Mouse (Mus musculus) NIH3T3 (cell line): ENCODE data around the gene Hoga1.

Experiments
- DNase-seq: peaks from one replicate; pipeline ENCODE4 v3.0.0-alpha.2; 2012; ENCODE audit warnings: low read depth

Gene Hoga1

DNA sequence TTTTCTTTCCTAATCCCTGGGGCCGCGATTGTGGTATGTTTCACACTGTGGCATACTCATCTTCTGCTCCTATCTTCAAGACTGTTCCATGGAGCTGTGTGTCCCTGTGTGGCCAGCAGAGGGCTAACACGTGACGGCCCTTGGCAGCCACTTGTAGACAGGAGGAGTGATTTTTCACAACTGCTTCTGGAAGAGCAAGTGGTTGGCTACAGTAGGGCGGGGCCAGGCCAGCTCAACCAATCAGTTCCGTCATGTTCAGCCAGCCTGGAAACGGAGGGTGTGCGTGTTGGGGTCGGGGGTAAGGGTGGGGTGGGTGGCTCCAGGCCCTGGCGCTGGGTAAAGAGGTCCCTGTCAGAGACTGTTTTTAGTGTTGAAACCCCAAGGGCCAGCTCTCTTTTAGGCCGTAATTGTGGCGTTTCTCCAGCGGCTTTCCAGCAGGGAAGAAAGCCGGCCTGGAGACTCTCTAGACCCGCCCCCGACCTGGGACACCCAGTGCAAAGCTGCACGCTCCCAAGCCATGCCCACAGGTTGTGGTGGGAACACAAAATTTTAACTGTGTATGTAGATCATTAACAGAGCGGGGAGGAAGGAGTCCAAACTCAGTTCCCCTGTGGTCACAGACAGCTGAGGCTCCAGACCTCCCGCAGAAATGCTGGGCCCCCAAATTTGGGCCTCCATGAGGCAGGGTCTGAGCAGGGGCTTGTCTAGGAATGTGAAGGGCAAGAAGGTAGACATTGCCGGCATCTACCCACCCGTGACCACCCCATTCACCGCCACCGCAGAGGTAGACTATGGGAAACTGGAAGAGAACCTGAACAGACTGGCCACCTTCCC lies at the start of gene Hoga1:
Gene Hoga1 (plus strand): TSS at position 342 of the 834 bp plus-strand sequence.
- DNase-seq: peak; percentile 94

DNA sequence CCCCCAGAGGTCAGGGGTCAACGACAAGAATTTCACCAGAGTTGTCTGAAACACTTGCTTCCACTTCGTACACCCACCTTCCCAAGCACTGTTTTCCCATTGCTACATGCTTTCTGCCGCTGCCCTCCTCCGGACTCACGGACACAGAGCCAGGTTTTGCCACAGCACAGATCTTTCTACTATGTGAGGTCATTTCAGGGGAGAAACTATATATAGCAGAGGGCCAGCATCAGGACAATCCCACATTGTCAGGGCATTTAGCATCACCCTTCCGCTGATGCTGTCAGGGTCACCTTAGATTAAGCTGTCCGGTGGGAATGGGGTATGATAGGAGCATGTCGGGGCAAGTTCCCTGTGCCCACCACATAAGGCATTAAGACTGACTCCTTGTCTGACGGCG lies 48.3 kb upstream of the Hoga1 start:
- DNase-seq: no peak

DNA sequence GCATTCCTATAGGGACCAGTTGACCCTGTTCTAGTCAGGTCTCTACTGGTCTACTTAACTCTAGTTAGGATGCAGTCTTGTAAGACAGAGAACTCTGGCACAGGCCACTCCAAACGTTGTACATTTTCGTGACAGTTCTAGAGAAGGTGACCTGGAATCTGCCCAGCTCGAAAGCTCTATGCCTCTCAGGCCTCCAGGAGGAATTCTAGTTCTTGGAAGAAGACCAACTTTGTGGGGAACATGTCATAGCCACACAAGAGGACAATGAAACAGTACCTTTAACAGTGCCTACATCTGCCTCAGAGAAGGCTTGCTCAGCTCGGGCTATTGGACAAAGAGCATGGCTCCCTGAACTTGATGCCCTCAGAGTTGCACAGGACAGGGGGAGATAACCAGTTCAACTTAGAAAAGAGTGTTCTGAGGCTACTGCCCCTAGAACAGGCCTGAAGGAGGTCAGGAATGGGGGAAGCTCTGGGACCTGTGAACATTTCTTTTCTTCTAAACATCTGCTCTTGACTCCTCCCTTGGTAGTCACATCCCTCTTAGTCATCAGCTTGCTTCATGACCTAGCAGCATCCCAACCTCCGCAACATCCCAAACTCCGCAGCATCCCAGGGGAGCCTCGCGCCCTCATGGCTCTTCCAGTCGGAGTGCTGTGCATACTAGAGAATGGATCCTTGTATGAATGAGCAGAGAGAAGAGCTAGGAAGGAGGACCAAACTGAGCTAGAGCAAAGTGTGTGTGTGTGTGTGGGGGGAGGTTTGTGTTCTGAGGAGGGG lies 46.5 kb upstream of the Hoga1 start:
- DNase-seq: peak; percentile 67

DNA sequence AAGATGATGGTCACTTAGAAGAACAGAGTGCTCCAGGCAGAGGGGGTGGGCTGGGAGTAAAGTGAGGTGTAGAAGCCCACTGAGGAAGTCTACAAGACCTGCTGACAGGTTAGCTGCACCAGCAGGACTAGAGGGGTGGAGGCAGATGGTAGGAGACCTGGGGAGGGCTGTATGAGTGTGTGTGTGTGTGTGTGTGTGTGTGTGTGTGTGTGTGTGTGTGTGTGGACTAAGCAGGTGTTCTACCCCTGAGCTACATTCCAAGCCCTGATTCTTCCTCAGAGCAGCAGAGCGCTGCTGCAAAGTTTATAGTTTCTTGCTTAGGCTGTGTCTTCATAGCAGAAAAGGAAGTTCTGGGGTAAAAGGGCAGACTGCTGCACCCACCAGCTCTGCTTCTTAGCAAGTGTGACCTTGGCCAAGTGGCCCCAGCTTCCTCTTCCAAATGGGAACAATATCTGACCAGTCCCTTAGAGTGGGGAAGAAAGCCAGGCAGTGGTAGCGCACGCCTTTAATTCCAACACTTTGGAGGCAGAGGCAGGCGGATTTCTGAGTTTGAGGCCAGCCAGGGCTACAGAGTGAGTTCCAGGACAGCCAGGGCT lies 45.6 kb upstream of the Hoga1 start:
- DNase-seq: no peak

DNA sequence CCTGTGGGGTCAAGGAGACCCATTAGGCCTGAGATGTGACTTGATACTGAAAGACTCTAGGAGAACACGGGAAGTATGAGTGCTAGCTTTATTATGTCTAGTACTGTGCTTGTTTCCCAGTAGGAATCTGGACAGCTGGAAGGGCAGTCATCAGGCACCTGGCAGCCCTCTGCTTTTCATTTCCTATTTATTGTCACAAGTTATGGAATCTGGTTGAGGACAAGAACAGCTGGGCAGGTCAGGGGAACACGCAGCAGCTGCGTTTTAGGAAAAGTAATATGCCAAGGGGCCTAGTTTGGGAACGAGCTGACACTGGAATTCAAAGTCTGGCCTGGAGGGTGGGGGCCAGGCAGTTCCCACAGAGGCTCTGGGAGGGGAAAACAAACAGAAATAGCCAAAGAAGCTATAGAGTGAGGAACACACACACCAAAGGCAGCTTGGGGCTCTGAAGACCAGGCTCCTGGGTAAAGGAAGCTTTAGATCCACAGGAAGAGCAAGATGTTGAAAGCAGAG lies 44.9 kb upstream of the Hoga1 start:
- no peak for DNase-seq

DNA sequence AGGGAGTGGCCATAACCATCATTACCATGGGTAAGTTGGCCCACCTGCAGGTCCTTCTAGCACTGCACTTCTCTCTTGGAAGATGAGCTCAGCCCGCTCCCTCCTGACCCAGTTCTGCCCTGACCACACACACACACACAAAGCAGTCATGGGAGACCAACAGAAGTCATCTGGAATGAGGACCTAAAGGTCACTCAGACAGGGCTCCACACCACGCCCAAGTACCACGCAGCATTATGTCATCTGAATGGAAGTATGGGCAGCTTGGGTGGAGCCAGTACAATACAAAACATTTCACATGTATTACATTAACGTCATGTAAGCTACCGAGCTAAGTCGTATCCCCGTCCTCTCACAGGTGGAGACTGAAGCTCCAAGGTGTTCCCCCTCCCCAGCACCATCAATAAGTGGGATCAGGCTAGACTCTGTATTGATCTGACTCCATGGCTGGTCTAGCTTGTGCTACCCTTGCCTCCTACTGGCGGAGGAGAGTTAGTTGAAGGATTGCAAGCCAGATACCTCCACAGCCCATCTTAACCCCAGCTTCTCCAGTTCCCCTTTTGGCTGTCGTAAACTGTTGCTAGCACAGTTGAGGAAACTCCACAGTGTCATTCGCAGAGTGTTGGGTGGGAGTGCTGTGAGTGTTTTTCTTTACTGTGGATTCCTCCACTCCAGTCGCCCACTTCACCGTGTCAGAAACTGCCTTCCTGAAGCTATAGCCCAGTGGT lies 44.0 kb upstream of the Hoga1 start:
- no peak for DNase-seq

DNA sequence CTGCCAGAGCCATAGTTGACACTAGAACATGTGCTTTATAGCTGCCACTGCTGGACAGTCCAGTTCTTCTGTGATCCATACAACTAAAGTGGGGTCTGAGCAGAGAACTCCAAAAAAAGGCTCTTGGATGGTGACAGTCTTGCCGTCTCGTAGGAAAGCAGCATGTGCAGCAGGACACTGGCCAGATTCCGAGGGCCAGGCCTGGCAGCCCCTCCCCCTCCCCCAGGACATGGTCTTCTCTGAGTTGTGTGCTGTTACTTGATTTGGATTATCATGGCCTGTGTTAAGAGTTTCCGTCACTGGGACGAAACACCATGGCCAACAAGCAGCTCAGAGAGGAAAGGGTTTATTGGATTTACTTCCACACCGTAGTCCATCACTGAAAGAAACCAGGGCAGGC lies 41.2 kb upstream of the Hoga1 start:
- no peak for DNase-seq

DNA sequence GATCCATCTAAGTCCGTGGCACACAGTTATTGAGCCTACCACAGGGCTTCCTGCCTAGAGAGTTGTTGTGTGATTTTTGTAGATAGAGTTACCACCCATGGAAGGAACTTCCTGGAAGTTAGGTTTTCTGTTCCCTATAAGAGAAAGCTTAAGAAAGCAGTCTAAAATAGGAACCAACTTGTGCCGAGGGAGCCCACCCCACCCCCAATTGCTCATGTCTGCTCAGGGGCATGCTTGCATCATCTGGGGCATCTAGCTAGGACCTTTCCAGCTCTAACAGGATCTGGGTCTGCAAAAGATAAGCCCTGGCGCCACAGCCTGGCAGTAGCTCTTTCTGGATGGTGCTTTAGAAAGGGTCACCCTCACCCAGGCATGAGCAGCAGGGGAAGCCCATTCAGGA lies 39.8 kb upstream of the Hoga1 start:
- DNase-seq: no peak

DNA sequence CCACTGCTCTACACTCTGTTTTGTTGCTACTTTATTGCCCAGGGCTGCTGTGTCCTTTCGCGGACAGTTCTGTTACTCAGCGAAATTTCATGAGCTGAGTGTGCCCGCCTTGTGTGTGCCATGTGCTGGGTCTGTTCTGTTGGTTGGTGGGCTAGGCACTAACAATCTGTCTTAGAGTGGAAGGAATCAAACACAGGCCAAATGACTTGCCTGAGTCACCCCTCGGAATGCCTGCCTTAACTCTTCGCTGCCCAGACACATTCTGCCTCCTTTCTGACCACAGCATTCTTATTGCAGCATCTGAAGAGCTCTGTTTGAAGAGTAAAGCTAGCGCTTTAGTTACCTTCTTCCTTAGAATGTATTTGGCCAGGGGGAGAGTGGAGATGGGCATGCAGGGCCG lies 38.8 kb upstream of the Hoga1 start:
- peak; percentile 68 for DNase-seq

DNA sequence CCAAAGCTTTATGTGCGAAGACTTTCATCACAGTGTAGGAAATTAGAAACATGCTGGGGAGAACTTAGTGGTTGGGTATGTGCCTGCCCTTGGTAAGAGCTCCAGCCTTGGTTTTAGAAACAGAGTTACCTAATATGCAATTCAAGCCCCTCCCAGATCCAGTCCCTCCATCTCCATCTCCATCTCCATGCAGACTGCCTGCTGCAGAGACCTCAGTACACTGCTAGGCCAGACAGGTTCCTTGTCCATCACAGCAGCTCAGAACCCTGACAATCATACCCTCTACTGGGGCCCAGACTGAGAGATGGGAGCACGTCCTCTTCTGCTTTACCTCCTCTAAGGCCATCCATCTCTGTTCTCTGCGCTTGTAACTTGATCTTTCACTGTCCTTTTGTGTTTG lies 36.8 kb upstream of the Hoga1 start:
- peak; percentile 71 for DNase-seq

DNA sequence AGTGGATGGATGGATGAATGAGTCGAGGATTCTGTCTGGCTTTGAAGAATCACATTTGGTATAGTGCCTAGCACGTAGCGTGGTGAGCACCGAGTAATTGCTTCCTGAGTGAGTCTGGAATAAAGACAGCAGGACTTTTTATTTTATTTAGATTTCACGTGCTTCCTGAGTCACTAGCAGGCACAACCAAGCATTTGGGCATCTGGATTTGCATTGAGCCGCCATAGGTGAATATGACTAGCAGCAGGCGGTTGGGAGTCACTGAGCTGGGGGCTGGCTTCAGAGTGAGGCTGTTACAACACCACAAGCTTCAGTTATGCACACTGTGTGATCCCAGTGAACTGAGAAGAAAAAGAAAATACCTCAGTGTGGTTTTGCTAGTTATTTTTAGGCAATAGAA lies 36.3 kb upstream of the Hoga1 start:
- peak; percentile 76 for DNase-seq

DNA sequence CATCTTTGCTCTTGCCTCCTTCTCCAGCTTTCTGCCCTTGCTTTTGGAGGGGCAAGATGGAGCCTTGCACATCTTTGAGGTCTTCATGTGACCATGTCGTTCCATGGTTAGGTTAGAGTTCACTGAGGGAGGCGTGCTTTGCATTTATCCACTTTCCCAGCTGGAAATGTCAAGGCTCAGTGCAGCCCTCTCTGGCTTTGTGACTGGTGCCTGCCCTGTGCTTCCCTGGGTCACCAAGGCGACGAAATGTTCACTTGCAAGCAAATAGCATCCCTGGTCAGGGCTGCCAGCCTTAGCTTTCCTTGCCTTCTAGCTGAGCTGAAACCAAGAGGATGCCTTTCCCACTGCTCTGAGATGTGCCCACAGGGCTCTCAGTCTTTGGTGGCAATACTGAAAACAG lies 35.0 kb upstream of the Hoga1 start:
- DNase-seq: no peak

DNA sequence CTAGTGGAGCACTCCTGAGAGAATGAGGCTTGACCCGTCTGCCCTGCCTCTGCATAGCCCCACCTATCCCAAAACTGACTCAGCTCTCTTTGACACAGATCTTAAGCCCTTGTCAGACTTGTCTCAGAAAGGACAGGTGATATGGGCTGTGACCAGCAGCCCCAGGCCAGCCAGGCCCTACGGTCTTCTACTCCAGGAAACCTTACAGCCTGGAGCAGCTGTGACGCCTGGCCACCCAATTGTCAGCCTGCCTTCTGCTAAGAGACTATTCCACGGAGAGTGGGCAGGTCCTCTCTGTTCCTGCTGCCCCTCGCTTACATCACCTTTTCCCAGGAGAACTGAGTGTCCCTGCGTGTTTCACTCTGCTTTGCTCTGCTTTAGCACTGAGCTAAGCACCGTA lies 34.3 kb upstream of the Hoga1 start:
- no peak for DNase-seq

DNA sequence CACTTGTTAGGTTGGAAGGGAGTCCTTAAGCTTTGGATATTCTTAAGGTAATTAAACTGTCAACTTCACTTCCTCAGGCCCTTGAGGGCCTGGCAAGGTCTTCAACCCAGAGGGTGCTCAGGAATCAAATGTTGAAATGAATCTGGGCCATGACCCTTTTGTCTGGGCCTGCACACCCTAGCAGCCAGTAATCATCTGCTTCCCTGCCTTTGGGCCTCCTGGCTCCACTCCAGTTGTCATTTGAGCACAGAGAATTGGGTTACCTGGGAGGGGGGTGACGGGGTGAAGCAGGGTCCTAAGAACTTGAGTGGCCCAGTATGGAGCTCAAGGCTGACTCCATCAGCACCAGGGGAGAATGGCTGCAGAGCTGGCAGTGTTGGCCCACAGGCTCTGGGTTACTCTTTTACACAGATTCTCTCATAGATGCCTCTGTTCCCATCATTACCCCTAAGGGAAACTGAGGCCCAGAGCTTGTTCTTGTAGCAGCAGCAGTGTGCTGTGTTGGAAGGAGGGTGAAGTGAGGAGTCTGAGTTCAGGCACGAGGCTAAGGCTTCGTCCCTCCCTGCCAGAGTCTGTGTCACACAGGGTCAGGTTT lies 31.1 kb upstream of the Hoga1 start:
- no peak for DNase-seq

DNA sequence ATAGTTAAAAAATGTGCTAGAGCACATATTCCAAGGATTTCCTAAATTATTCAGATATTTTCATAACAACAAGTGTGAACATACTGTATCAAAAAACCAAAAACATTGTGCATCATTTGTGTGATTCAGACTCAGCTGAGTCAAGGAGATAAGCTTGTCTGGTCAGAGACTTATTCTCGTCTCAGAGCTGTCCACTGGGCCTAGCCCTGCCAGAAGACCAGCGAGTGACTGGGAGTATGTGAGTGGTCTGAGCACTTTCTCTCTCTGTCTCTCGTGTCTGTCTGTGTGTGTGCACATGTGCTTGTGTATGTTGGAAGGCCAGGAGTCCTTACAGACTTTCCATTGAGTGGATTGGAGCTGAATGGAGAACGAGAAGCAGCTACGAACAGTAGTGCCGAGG lies 30.4 kb upstream of the Hoga1 start:
- peak; percentile 66 for DNase-seq

DNA sequence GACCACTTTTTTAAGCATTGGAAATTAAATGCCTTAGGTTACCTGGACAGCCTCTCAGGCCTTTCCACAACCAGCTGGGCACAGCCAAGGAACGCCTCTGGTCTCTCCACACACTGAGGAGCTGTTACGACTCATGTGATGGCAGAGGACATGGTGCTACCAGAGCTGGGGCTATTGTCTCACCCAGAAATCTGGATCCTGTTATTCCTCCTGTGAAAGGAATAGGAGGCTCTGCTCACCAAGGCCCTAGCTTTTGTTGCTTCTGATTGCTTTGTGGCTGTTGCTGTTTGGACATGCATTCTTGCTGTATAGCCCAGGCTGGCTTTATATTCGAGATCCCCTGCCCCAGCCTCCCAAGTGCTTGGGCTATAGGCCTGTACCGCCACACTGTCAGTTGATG lies 29.2 kb upstream of the Hoga1 start:
- DNase-seq: peak; percentile 55

DNA sequence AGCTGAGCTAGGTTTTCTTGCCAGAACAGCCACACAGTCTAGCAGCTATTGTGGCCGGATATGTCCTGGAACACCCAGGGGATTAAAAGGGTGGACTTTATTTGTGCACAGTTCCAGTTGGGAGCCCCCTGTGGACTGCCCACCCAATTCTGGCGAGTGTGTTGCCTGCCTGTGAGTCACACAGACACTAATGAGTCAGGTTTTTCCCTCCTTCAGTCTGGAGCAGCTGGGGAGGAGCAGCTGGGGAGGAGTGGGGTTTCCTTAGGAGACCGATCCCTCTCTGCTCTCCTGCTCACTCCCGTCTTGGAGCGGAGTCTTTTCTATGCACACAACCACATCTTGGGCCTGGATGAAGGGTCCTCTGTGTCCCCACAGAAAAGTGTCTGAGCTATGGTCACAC lies 28.6 kb upstream of the Hoga1 start:
- DNase-seq: peak; percentile 87

DNA sequence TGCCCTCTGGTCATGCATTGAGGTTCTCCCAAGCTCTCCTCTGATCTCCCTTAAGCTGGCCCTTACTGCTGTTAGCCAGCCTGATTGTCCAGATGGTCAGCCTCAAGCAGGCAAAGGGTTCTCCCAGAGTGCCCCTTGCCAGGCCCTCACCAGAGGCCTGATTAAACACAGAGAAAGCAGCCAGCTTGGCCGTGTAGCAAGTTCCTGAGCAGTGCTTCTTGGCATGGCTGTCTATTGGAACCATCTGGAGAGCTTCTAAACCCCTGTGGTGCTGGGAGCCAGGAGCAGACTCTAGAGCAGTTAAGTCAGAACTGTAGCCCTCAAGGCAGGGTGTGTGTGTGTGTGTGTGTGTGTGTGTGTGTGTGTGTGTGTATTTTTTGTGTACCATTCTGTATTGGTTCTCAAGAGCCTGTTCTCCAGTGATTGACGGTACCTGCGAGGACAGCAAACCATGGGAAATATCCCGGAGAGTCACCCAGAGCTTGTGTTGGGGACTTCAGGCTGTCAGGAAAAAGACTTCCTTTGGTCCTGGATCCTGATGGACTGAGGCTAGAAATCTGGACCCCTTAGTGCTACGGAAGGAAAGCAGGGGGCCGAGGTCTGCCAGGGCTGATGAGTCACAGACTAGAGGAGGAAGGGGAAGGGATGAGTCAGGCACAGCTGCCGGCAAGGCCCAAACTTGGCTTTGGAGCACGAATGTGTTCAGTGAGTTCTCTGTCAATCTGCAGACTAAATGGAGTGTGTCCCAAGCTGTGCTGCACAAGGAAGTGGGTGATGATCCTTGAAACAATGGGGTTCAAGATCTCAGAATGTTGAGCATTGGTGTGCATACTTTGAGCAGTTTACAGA lies 27.8 kb upstream of the Hoga1 start:
- peak; percentile 97 for DNase-seq

DNA sequence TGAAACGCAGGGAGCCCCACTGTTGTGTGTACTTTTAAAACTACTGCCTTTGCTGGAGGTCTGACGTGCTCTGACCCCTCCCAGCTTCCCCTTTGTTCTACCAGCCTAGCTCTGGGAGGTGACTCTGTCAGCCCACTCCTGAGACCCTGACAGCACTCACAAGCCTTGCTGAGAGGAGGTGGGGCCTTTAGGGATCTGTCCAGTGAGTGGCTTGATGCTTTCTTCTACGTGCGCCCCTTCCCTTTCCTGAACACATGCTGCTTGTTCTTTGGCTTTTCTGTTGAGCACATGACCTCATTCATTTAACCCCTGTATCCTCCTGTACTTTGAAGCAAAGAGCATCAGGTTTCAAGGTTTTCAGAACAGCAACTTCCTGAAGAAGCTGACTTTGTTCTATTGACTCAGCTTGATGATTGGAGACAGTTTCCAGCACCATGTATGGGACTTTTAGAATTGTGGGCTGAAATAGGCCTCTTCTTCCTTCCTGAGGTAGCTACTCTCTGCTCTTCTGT lies 26.3 kb upstream of the Hoga1 start:
- no peak for DNase-seq

DNA sequence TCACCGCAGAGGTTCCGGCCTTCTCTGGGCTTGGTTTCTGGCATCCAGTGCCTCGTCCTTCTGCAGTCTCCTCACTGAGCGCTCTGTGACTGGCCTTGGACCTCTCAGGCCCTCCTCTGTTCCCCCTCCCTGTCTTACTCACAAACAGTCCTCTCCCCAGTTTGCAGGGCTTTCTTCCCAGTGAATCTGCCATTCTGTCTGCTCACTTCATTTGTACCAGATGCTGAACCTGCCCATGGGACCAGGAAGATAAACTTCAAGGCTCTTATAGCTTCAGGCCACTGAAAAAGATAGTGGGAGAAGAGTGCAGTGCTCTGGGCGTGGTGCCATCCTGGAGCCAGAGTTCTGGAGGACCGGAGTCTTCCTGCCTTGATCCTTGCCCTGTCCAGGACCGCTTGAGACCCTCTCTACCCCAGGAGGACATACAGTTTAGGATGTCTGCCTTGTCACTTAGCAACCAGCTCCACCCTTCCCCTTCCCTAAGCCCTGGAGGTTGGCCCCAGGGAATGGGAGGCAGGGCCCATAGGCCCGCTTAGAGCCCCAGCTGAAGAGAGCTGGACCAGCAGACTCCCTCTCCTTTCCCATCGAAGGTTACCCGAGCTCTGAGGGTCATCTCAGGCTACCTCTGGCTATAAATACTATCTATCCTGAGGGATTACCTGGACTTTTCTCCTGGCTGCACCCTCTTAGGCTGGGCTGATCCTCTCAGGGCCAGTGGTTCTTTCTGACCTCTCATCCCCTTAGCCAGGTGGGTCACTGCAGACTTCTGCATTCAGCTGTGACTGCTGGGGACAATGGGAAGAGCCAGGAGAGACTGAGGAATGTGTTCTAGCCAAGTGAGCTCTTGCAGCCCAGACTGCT lies 23.5 kb upstream of the Hoga1 start:
- peak; percentile 69 for DNase-seq
